Mouse (Mus musculus): ENCODE measurements around the gene Mgat4a.

Mgat4a gene

GRCm38 (mm10) chr1:37398961-37399360, 141.9 kb downstream of the Mgat4a start:
- no peak for DNase-seq (ENCODE audit: low spot score in 2 of 2)

GRCm38 (mm10) chr1:37396481-37396880, 144.3 kb downstream of the Mgat4a start:
- DNase-seq (ENCODE audit: low spot score in 2 of 2), result no peak

- DNase-seq (ENCODE audit: low spot score in 2 of 2), result no peak
Observed at GRCm38 (mm10) chr1:37393174-37393573, 147.6 kb downstream of the Mgat4a start.

Measured in urinary bladder, adult 18-20 months (tissue).